Mouse (Mus musculus) hindbrain, embryonic 10.5 days (tissue): ENCODE data around the gene Fbxo30. TPM values are rescaled to one million over a fixed set of nuclear protein-coding genes. Genes with fewer than 3 reads are reported as not detected.
"Not testable (repeated sequence)": the region's sequence is repeated elsewhere in the genome, so short reads cannot be mapped to it uniquely, and the experiment has no call there.

Experiments used
- DNase-seq: peaks from one replicate; pipeline ENCODE4 v3.0.0-alpha.2; 2017; ENCODE audit warnings: low spot score
- H3K27ac ChIP-seq: fragments of 300-500 bp; sonication (generic); 2 replicates; pipeline ENCODE4 v1.5.1; 2016; ENCODE audit warnings: mild to moderate bottlenecking, moderate library complexity
- H3K27me3 ChIP-seq: fragments of 300-500 bp; sonication (generic); 2 replicates; pipeline ENCODE4 v1.6.1; 2016; ENCODE audit warnings: mild to moderate bottlenecking; ENCODE audit not compliant: poor library complexity, insufficient read depth, severe bottlenecking
- H3K36me3 ChIP-seq: fragments of 300-500 bp; sonication (generic); 2 replicates; pipeline ENCODE4 v1.6.1; 2016; ENCODE audit warnings: mild to moderate bottlenecking, moderate library complexity
- H3K4me1 ChIP-seq: fragments of 300-500 bp; sonication (generic); replicated peaks from 2 replicates; pipeline ENCODE4 v1.6.1; 2016; ENCODE audit warnings: mild to moderate bottlenecking
- H3K4me3 ChIP-seq: fragments of 300-500 bp; sonication (generic); 2 replicates; pipeline ENCODE4 v1.5.1; 2016; ENCODE audit warnings: mild to moderate bottlenecking, moderate library complexity
- H3K9me3 ChIP-seq: fragments of 300-500 bp; sonication (generic); 2 replicates; pipeline ENCODE4 v1.6.1; 2016; ENCODE audit warnings: mild to moderate bottlenecking, moderate library complexity
- WGBS: fragments of 180-500 bp; shearing (Covaris S2); methylation state at CpG from one replicate; pipeline ENCODE4 v1.1.7; 2016; 5-methylcytosine and 5-hydroxymethylcytosine counted together
- polyA plus RNA-seq: library from polyadenylated mRNA; unstranded; fragments of >200 nt; fragmentation: Nextera tagmentation; extraction: Ambion mirVana; gene quantifications from 2 replicates; pipeline ENCODE4 v1.2.1, GENCODE M21; 2016

Fbxo30 gene
- polyA plus RNA-seq, 1 experiment from 2014 or later, result 35.5 TPM

- DNase-seq, result peak; percentile 73
These were observed 572 bp downstream of the Fbxo30 start for GRCm38 (mm10) chr10:11281498-11282305.

GRCm38 (mm10) chr10:11282306-11282631 lies 1.1 kb downstream of the Fbxo30 start:
- Histone ChIP-seq H3K9me3 (no peaks in the 10 kb centered on the region), H3K36me3 (peaks cover 10% of the 10 kb centered on the region), H3K4me1 (peaks cover 11% of the 10 kb centered on the region; the same call in 1 of the 2 replicates), H3K27ac (peak overlapping the region; percentile 99), H3K27me3 (no peaks in the 10 kb centered on the region), H3K4me3 (peak overlapping the region; percentile 94)
- WGBS, result 2% methylated on average over 4 of the region's 4 CpGs
- no peak for DNase-seq

More at GRCm38 (mm10) chr10:11281498-11282305, 572 bp downstream of the Fbxo30 start:
- no peaks in the 10 kb centered on the region for H3K9me3 ChIP-seq
- peak overlapping the region; percentile 94 for H3K4me3 ChIP-seq
- peaks cover 11% of the 10 kb centered on the region; the same call in 1 of the 2 replicates for H3K4me1 ChIP-seq
- peaks cover 7% of the 10 kb centered on the region for H3K36me3 ChIP-seq
- WGBS, result under 1% methylated on average over 68 of the region's 68 CpGs
- H3K27ac ChIP-seq, result peak overlapping the region; percentile 99
- no peaks in the 10 kb centered on the region for H3K27me3 ChIP-seq

- H3K9me3 ChIP-seq, result no peaks in the 10 kb centered on the region
- H3K4me3 ChIP-seq, result no peak overlapping the region
- no peak for DNase-seq
- H3K4me1 ChIP-seq, result no peaks in the 10 kb centered on the region
- H3K27ac ChIP-seq, result no peak overlapping the region
- no peaks in the 10 kb centered on the region for H3K27me3 ChIP-seq
- H3K36me3 ChIP-seq, result peaks cover 56% of the 10 kb centered on the region
- 95% methylated on average over 6 of the region's 6 CpGs for WGBS
These were observed 17.3 kb downstream of the Fbxo30 start for GRCm38 (mm10) chr10:11298418-11298817.

- no peak for DNase-seq
- WGBS, result 92% methylated on average over 9 of the region's 9 CpGs
These were observed 24.4 kb downstream of the Fbxo30 start for GRCm38 (mm10) chr10:11305365-11306053.

GRCm38 (mm10) chr10:11306054-11306367 lies 24.9 kb downstream of the Fbxo30 start:
- H3K36me3 ChIP-seq, result peaks cover 4% of the 10 kb centered on the region
- H3K27ac ChIP-seq, result no peak overlapping the region
- H3K27me3 ChIP-seq, result no peaks in the 10 kb centered on the region
- no peak overlapping the region for H3K4me3 ChIP-seq
- DNase-seq, result no peak
- H3K4me1 ChIP-seq, result no peaks in the 10 kb centered on the region
- no peaks in the 10 kb centered on the region for H3K9me3 ChIP-seq
- 70% methylated on average over 2 of the region's 2 CpGs for WGBS

More at GRCm38 (mm10) chr10:11305365-11306053, 24.4 kb downstream of the Fbxo30 start:
- Histone ChIP-seq H3K27ac (no peak overlapping the region), H3K4me3 (no peak overlapping the region), H3K9me3 (no peaks in the 10 kb centered on the region), H3K36me3 (peaks cover 4% of the 10 kb centered on the region), H3K27me3 (no peaks in the 10 kb centered on the region), H3K4me1 (no peaks in the 10 kb centered on the region)

GRCm38 (mm10) chr10:11309866-11310265 lies 28.7 kb downstream of the Fbxo30 start:
- H3K27ac ChIP-seq, result no peak overlapping the region
- no peaks in the 10 kb centered on the region for H3K27me3 ChIP-seq
- 92% methylated on average over 1 of the region's 1 CpGs for WGBS
- no peak overlapping the region for H3K4me3 ChIP-seq
- DNase-seq, result no peak
- no peaks in the 10 kb centered on the region for H3K9me3 ChIP-seq
- H3K4me1 ChIP-seq, result no peaks in the 10 kb centered on the region
- peaks cover 4% of the 10 kb centered on the region for H3K36me3 ChIP-seq

GRCm38 (mm10) chr10:11310481-11310880 lies 29.4 kb downstream of the Fbxo30 start:
- Histone ChIP-seq H3K27ac (no peak overlapping the region), H3K27me3 (no peaks in the 10 kb centered on the region), H3K4me1 (no peaks in the 10 kb centered on the region), H3K9me3 (no peaks in the 10 kb centered on the region), H3K36me3 (peaks cover 4% of the 10 kb centered on the region; the same call in 1 of the 2 replicates), H3K4me3 (no peak overlapping the region)
- no peak for DNase-seq

GRCm38 (mm10) chr10:11317856-11318454 lies 36.8 kb downstream of the Fbxo30 start:
- DNase-seq, H3K27ac ChIP-seq, H3K27me3 ChIP-seq, H3K36me3 ChIP-seq, H3K4me3 ChIP-seq, H3K4me1 ChIP-seq, H3K9me3 ChIP-seq: not testable (repeated sequence)

- DNase-seq, result no peak
- Histone ChIP-seq H3K36me3 (no peaks in the 10 kb centered on the region), H3K4me3 (no peak overlapping the region), H3K4me1 (no peaks in the 10 kb centered on the region), H3K27me3 (no peaks in the 10 kb centered on the region), H3K9me3 (no peaks in the 10 kb centered on the region), H3K27ac (no peak overlapping the region)
- WGBS, result 78% methylated on average over 1 of the region's 1 CpGs
These were observed 38.4 kb downstream of the Fbxo30 start for GRCm38 (mm10) chr10:11319446-11319970.

- Histone ChIP-seq H3K27me3 (no peaks in the 10 kb centered on the region), H3K9me3 (no peaks in the 10 kb centered on the region), H3K4me3 (no peak overlapping the region), H3K36me3 (no peaks in the 10 kb centered on the region), H3K27ac (no peak overlapping the region), H3K4me1 (no peaks in the 10 kb centered on the region)
- WGBS, result 89% methylated on average over 7 of the region's 7 CpGs
- DNase-seq, result no peak
These were observed 41.2 kb downstream of the Fbxo30 start for GRCm38 (mm10) chr10:11322316-11322715.

GRCm38 (mm10) chr10:11323202-11323898 lies 42.2 kb downstream of the Fbxo30 start:
- no peaks in the 10 kb centered on the region for H3K9me3 ChIP-seq
- H3K27ac ChIP-seq, result no peak overlapping the region
- H3K4me1 ChIP-seq, result no peaks in the 10 kb centered on the region
- WGBS, result 78% methylated on average over 4 of the region's 4 CpGs
- no peaks in the 10 kb centered on the region for H3K27me3 ChIP-seq
- no peak for DNase-seq
- no peak overlapping the region for H3K4me3 ChIP-seq
- no peaks in the 10 kb centered on the region for H3K36me3 ChIP-seq

GRCm38 (mm10) chr10:11326526-11326925 lies 45.4 kb downstream of the Fbxo30 start:
- Histone ChIP-seq H3K36me3 (no peaks in the 10 kb centered on the region), H3K9me3 (no peaks in the 10 kb centered on the region), H3K27me3 (no peaks in the 10 kb centered on the region), H3K4me3 (no peak overlapping the region), H3K4me1 (no peaks in the 10 kb centered on the region), H3K27ac (no peak overlapping the region)
- DNase-seq, result no peak
- WGBS, result 90% methylated on average over 3 of the region's 3 CpGs
